Mouse (Mus musculus) Patski (cell line): ENCODE results near the gene Lhfp. TPM values are rescaled to one million over a fixed set of nuclear protein-coding genes. Genes with fewer than 3 reads are reported as not detected.

Source experiments
- ATAC-seq: fragments of 100-300 bp; one replicate; pipeline ENCODE4 v1.8.0; 2021
- CTCF ChIA-PET: fragments of 350-600 bp; sonication (Branson Sonifier 250); formaldehyde crosslinking; loops from one replicate; lab custom pipeline; 2022; ENCODE audit warnings: inconsistent platforms; lab: Charles Lee
- POLR2A ChIA-PET: fragments of 350-600 bp; sonication (Branson Sonifier 250); formaldehyde crosslinking; loops from one replicate; lab custom pipeline; 2022; ENCODE audit warnings: antibody characterized with exemption, inconsistent platforms; lab: Charles Lee
- DNase-seq: peaks from one replicate; pipeline ENCODE4 v3.0.0-alpha.2; 2011; ENCODE audit warnings: low read depth, low spot score
- H3K27me3 ChIP-seq: fragments of 371-371 bp; one replicate; pipeline ENCODE4 v1.5.1; 2021
- CTCF ChIP-seq: fragments of 100-300 bp; IDR thresholded peaks from one replicate; pipeline ENCODE4 v1.5.1; 2021
- in situ Hi-C: fragments of 300-500 bp; cut with MboI; formaldehyde crosslinking; loops from 3 replicates; pipeline ENCODE4 v1.11.1; 2018; ENCODE audit warnings: low pct_unique_long_range_greater_than_20kb, mixed read lengths
- polyA plus RNA-seq: library from polyadenylated mRNA; unstranded; gene quantifications from one replicate; pipeline ENCODE4 v1.2.3, GENCODE M21; 2021

The Lhfp gene
- polyA plus RNA-seq, 1 experiment from 2014 or later: 589 TPM

GRCm38 (mm10) chr3:53305860-53306259 lies 264.5 kb downstream of the Lhfp start:
- H3K27me3 ChIP-seq: no peaks in the 10 kb centered on the region
- in situ Hi-C loops: no loop called here
- no peak for ATAC-seq
- peak; percentile 33 for TF ChIP-seq CTCF
- ChIA-PET CTCF (interaction anchor here (0.8 to 2.2 kb wide), 9 partner anchors 11 to 277 kb away, joined by 3 to 9 read pairs (median 3); no protein-coding TSS in a partner anchor), POLR2A (no interaction called here)
- DNase-seq: no peak

- in situ Hi-C loops: no loop called here
- TF ChIP-seq CTCF: peak; percentile 59
- ATAC-seq: no peak
- no peaks in the 10 kb centered on the region for H3K27me3 ChIP-seq
- DNase-seq: no peak
- POLR2A ChIA-PET: no interaction called here
- CTCF ChIA-PET: interaction anchor here (0.9 to 2.1 kb wide), 5 partner anchors 8 to 275 kb away, joined by 3 to 8 read pairs (median 3); no protein-coding TSS in a partner anchor
Measured at GRCm38 (mm10) chr3:53308649-53309048, 267.3 kb downstream of the Lhfp start.

GRCm38 (mm10) chr3:53310093-53310492 lies 268.8 kb downstream of the Lhfp start:
- in situ Hi-C loops: no loop called here
- CTCF ChIA-PET: interaction anchor here (0.9 to 2.1 kb wide), 6 partner anchors 10 to 277 kb away, joined by 3 to 8 read pairs (median 3); no protein-coding TSS in a partner anchor
- TF ChIP-seq CTCF: no peak

GRCm38 (mm10) chr3:53310615-53311014 lies 269.3 kb downstream of the Lhfp start:
- in situ Hi-C loops: no loop called here
- DNase-seq (no peak), ATAC-seq (no peak)
- ChIA-PET CTCF (interaction anchor here (0.9 to 1.7 kb wide), 4 partner anchors 9 to 281 kb away, joined by 3 to 4 read pairs (median 3); no protein-coding TSS in a partner anchor), POLR2A (no interaction called here)
- no peak for TF ChIP-seq CTCF
- no peaks in the 10 kb centered on the region for H3K27me3 ChIP-seq

More at GRCm38 (mm10) chr3:53310093-53310492, 268.8 kb downstream of the Lhfp start:
- DNase-seq (no peak), ATAC-seq (no peak)
- H3K27me3 ChIP-seq: no peaks in the 10 kb centered on the region
- POLR2A ChIA-PET: no interaction called here

Other genes starting within 250 kb of the Lhfp start
- gene Cog6, start 24.3 kb upstream of the Lhfp start, polyA plus RNA-seq: 53.0 TPM